Mouse (Mus musculus) stomach, postnatal 0 days (tissue): Measurements from ENCODE around the gene Gpr15. TPM values are rescaled to one million over a fixed set of nuclear protein-coding genes. Genes with fewer than 3 reads are reported as not detected.

Source experiments
- ATAC-seq: fragments of 200-750 bp; cut with Nextera tagmentation; 2 replicates; pipeline ENCODE4 v1.8.0; 2017; ENCODE audit not compliant: low FRiP score, low TSS enrichment
- DNase-seq: peaks from one replicate; pipeline ENCODE4 v3.0.0-alpha.2; 2016; ENCODE audit warnings: low spot score
- H3K27ac ChIP-seq: fragments of 300-500 bp; sonication (generic); replicated peaks from 2 replicates; pipeline ENCODE4 v1.5.1; 2014; ENCODE audit warnings: mild to moderate bottlenecking, control low read depth
- H3K27me3 ChIP-seq: fragments of 300-500 bp; sonication (generic); 2 replicates; pipeline ENCODE4 v1.6.1; 2014; ENCODE audit warnings: low read length; ENCODE audit not compliant: control insufficient read depth, insufficient read depth
- H3K36me3 ChIP-seq: fragments of 300-500 bp; sonication (generic); 2 replicates; pipeline ENCODE4 v1.6.1; 2014; ENCODE audit warnings: low read length, mixed read lengths; ENCODE audit not compliant: control insufficient read depth, insufficient read depth
- H3K4me1 ChIP-seq: fragments of 300-500 bp; sonication (generic); replicated peaks from 2 replicates; pipeline ENCODE4 v1.6.1; 2014; ENCODE audit warnings: antibody characterized with exemption; ENCODE audit not compliant: control insufficient read depth, insufficient read depth
- H3K4me2 ChIP-seq: fragments of 300-500 bp; sonication (generic); replicated peaks from 2 replicates; pipeline ENCODE4 v1.6.1; 2014; ENCODE audit warnings: low read depth, mild to moderate bottlenecking, control low read depth, moderate library complexity
- H3K4me3 ChIP-seq: fragments of 300-500 bp; sonication (generic); 2 replicates; pipeline ENCODE4 v1.5.1; 2014; ENCODE audit warnings: low read depth, low read length, control low read depth
- H3K9ac ChIP-seq: fragments of 300-500 bp; sonication (generic); 2 replicates; pipeline ENCODE4 v1.6.1; 2014; ENCODE audit warnings: mild to moderate bottlenecking, low read length, control low read depth, mixed read lengths
- H3K9me3 ChIP-seq: fragments of 300-500 bp; sonication (generic); 2 replicates; pipeline ENCODE4 v1.6.1; 2016; ENCODE audit warnings: low read length; ENCODE audit not compliant: control insufficient read depth
- CTCF ChIP-seq: IDR thresholded peaks from 2 replicates; pipeline ENCODE4 v1.5.1; 2016; ENCODE audit warnings: antibody characterized with exemption, low read depth, mild to moderate bottlenecking, moderate library complexity
- EP300 ChIP-seq: optimal IDR thresholded peaks from 2 replicates; pipeline ENCODE3; 2016; ENCODE audit warnings: antibody characterized with exemption
- WGBS: fragments of 180-500 bp; shearing (Covaris S2); extraction: QIAGEN DNeasy Blood & Tissue Kit; methylation state at CpG from one replicate; pipeline ENCODE4 v1.1.7; 2014; 5-methylcytosine and 5-hydroxymethylcytosine counted together
- microRNA-seq: library from miRNA; unstranded; fragments of <30 nt; microRNA quantifications from one replicate; pipeline ENCODE4, GENCODE M21; 2016
- polyA plus RNA-seq: library from polyadenylated mRNA; unstranded; fragments of >200 nt; fragmentation: Nextera tagmentation; extraction: Ambion mirVana; gene quantifications from 2 replicates; pipeline ENCODE4 v1.2.1, GENCODE M21; 2015

The Gpr15 gene
- polyA plus RNA-seq, 1 experiment from 2014 or later: not detected

DNA sequence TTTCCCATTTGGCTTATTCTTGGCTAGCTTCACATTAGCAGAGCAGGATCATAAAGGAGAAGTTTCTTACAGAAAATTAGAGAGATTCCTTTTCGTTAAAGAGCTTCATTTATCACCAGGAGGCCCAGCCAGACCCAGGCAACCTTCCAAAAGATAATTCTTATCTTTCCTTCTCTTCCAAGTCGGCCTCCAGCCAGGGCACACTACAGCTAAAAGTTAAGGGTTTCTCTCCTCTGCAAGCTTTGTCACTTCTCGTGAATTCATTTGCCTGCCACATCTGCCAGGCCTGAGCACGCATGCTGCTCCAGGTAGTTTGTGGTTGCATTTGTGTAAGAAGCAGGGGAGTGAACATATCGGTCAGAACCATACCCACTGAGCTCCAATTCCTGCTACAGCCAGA lies 49.6 kb downstream of the Gpr15 start:
- ATAC-seq (no peak), DNase-seq (peak; percentile 25)
- Histone ChIP-seq H3K27ac (peak overlapping the region; percentile 84; the same call in 1 of the 2 replicates), H3K27me3 (no peaks in the 10 kb centered on the region), H3K9ac (no peak overlapping the region), H3K36me3 (no peaks in the 10 kb centered on the region; the same call in 1 of the 2 replicates), H3K4me2 (peak overlapping the region; percentile 87), H3K4me1 (no peaks in the 10 kb centered on the region), H3K9me3 (no peaks in the 10 kb centered on the region), H3K4me3 (peak overlapping the region; percentile 98; the same call in 1 of the 2 replicates)
- WGBS: 32% methylated on average over 5 of the region's 5 CpGs
- no peak for TF ChIP-seq CTCF

DNA sequence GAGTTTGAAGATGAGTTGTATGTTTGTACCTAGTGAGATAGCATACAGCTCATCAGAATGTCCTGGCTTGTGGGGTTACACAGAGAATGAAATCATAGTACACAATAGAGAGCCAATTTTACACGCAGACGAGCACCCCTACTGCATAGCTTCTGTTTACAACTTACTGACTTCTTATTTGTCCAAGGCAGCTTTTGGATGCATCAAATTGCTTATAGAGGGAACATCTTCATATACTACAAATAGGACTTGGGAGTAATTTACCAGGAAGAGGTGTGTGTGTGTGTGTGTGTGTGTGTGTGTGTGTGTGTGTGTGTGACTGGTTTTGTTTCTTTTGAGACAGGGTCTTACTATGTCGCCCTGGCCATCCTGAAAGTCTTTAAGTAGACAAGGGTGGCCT lies 50.3 kb downstream of the Gpr15 start:
- no peak overlapping the region for H3K27ac ChIP-seq

More for the DNA sequence above, 50.3 kb downstream of the Gpr15 start:
- 77% methylated on average over 3 of the region's 3 CpGs for WGBS
- ATAC-seq (no peak), DNase-seq (peak; percentile 11)
- H3K4me2 ChIP-seq: no peak overlapping the region
- H3K36me3 ChIP-seq: no peaks in the 10 kb centered on the region
- no peak overlapping the region for H3K4me3 ChIP-seq
- no peak overlapping the region for H3K9ac ChIP-seq
- no peaks in the 10 kb centered on the region for H3K9me3 ChIP-seq
- no peaks in the 10 kb centered on the region for H3K27me3 ChIP-seq
- H3K4me1 ChIP-seq: no peaks in the 10 kb centered on the region
- TF ChIP-seq EP300 (no peak), CTCF (no peak)

Small RNA genes lying within 50 kb of the gene (microRNA-seq; reads per million reads assigned to microRNA genes)
- not detected for gene Gm27564

Other genes with a start within 250 kb of the Gpr15 start
- gene St3gal6, start 194.8 kb downstream of the Gpr15 start, polyA plus RNA-seq: 7.1 and 8.0 TPM in 2 replicates
- gene Gm813, start 102.1 kb downstream of the Gpr15 start, polyA plus RNA-seq: not detected in 2 replicates
- not detected in 2 replicates for gene E330017A01Rik, start 80.3 kb downstream of the Gpr15 start, polyA plus RNA-seq
- gene Cpox, start 48.8 kb downstream of the Gpr15 start, polyA plus RNA-seq: 42.3 and 44.9 TPM in 2 replicates
- 91.1 and 92.7 TPM in 2 replicates for gene Cldnd1, start 8.8 kb upstream of the Gpr15 start, polyA plus RNA-seq
- not detected in 2 replicates for gene Olfr172, start 44.1 kb upstream of the Gpr15 start, polyA plus RNA-seq
- not detected in 2 replicates for gene Olfr173, start 81.2 kb upstream of the Gpr15 start, polyA plus RNA-seq
- gene Olfr175-ps1, start 107.7 kb upstream of the Gpr15 start, polyA plus RNA-seq: not detected in 2 replicates
- gene Olfr177, start 155.7 kb upstream of the Gpr15 start, polyA plus RNA-seq: not detected in 2 replicates
- not detected in 2 replicates for gene Olfr178, start 173.0 kb upstream of the Gpr15 start, polyA plus RNA-seq
- not detected in 2 replicates for gene Olfr181, start 209.7 kb upstream of the Gpr15 start, polyA plus RNA-seq
- gene Olfr180, start 210.3 kb upstream of the Gpr15 start, polyA plus RNA-seq: not detected in 2 replicates